In genomic region chr9:30464661-30465060, GRCm38 (mm10) we compare ENCODE assay signal across 21 mouse cellular contexts. TPM values are rescaled to one million over a fixed set of nuclear protein-coding genes. Genes with fewer than 3 reads are reported as not detected.
DNase-seq lines count a peak whose midpoint lies in the region; ATAC-seq and TF ChIP-seq lines count a peak whose summit lies in the region.
"Had no signal": no experiment of that assay in that cellular context is flagged by ENCODE, and none has a peak within 500 bp of the region (broad histone marks: within the 10 kb centered on the region; RNA-seq: fewer than 3 reads in every experiment).

No protein-coding gene starts in this region.

- no peak overlapping the region for H3K9ac ChIP-seq in forebrain, embryonic 11.5 days (ENCODE audit: low read length)
- no peak overlapping the region for H3K9ac ChIP-seq in forebrain, embryonic 12.5 days
- H3K9ac ChIP-seq in kidney, embryonic 15.5 days = no peak overlapping the region
- H3K9ac ChIP-seq in heart, postnatal 0 days (replicated peaks; ENCODE audit: low read depth, low read length) = no peak overlapping the region
- H3K9ac ChIP-seq: midbrain, embryonic 15.5 days had no signal

- no peaks in the 10 kb centered on the region for H3K9me3 ChIP-seq in forebrain, embryonic 11.5 days (ENCODE audit: control insufficient read depth, low read length)
- H3K9me3 ChIP-seq in forebrain, embryonic 12.5 days = no peaks in the 10 kb centered on the region
- no peaks in the 10 kb centered on the region for H3K9me3 ChIP-seq in kidney, embryonic 15.5 days (replicated peaks)
- H3K9me3 ChIP-seq in heart, postnatal 0 days (replicated peaks; ENCODE audit: control insufficient read depth, low read length) = no peaks in the 10 kb centered on the region
- H3K9me3 ChIP-seq: embryonic facial prominence, embryonic 10.5 days; G1E; hindbrain, embryonic 10.5 days; megakaryocyte, embryonic 14.5 days; midbrain, embryonic 15.5 days had no signal

- WGBS in forebrain, embryonic 11.5 days = 79% methylated on average over 4 of the region's 4 CpGs
- 77% methylated on average over 4 of the region's 4 CpGs for WGBS in forebrain, embryonic 12.5 days
- 78% methylated on average over 4 of the region's 4 CpGs for WGBS in kidney, embryonic 15.5 days
- 56% methylated on average over 4 of the region's 4 CpGs for WGBS in heart, postnatal 0 days

- peak; percentile 10 for DNase-seq in forebrain, embryonic 11.5 days (ENCODE audit: low spot score)
- DNase-seq in kidney, adult 11 months = peak; percentile 55
- peak; percentile 30 for DNase-seq in heart, postnatal 0 days (ENCODE audit: low spot score)
- peak; percentile 49 for DNase-seq in kidney, postnatal 14 days
- no peak for DNase-seq in right cerebral cortex, adult 2 months (ENCODE audit: low spot score in 2 of 2)
- no peak for DNase-seq in urinary bladder, postnatal 10 days (ENCODE audit: low spot score)
- DNase-seq: cerebellum, adult 8-10 months; gastrocnemius, postnatal 25 days; lung, adult 18-20 months; lung, postnatal 14 days had no signal

- no peak for TF ChIP-seq CTCF in heart, postnatal 0 days (IDR thresholded peaks at IDR 0.05; ENCODE audit: low read depth)

- H3K27me3 ChIP-seq in forebrain, embryonic 11.5 days (ENCODE audit: control insufficient read depth, insufficient read depth, low read length) = no peaks in the 10 kb centered on the region
- H3K27me3 ChIP-seq in forebrain, embryonic 12.5 days = no peaks in the 10 kb centered on the region
- H3K27me3 ChIP-seq in kidney, embryonic 15.5 days = no peaks in the 10 kb centered on the region
- no peaks in the 10 kb centered on the region for H3K27me3 ChIP-seq in heart, postnatal 0 days (ENCODE audit: control insufficient read depth, insufficient read depth, low read length)
- H3K27me3 ChIP-seq: megakaryocyte, embryonic 14.5 days; midbrain, embryonic 15.5 days had no signal

- H3K36me3 ChIP-seq in forebrain, embryonic 11.5 days (ENCODE audit: control insufficient read depth, insufficient read depth, low read length) = no peaks in the 10 kb centered on the region; the same call in 1 of the 2 replicates
- peaks cover 51% of the 10 kb centered on the region for H3K36me3 ChIP-seq in forebrain, embryonic 12.5 days (replicated peaks)
- H3K36me3 ChIP-seq in kidney, embryonic 15.5 days = peaks cover 47% of the 10 kb centered on the region
- peaks cover 60% of the 10 kb centered on the region for H3K36me3 ChIP-seq in heart, postnatal 0 days (replicated peaks; ENCODE audit: control insufficient read depth, insufficient read depth, low read length)

- no peak overlapping the region for H3K27ac ChIP-seq in forebrain, embryonic 11.5 days (ENCODE audit: low read depth, low read length)
- H3K27ac ChIP-seq in forebrain, embryonic 12.5 days = no peak overlapping the region; the same call in 1 of the 2 replicates
- H3K27ac ChIP-seq in kidney, embryonic 15.5 days = no peak overlapping the region
- H3K27ac ChIP-seq in heart, postnatal 0 days (ENCODE audit: low read depth) = peak overlapping the region; percentile 72
- H3K27ac ChIP-seq: embryonic facial prominence, embryonic 10.5 days; hindbrain, embryonic 10.5 days; hindbrain, postnatal 0 days; midbrain, embryonic 15.5 days had no signal

- H3K4me1 ChIP-seq in forebrain, embryonic 11.5 days (replicated peaks; ENCODE audit: control insufficient read depth, insufficient read depth, low read length) = no peaks in the 10 kb centered on the region
- no peaks in the 10 kb centered on the region for H3K4me1 ChIP-seq in forebrain, embryonic 12.5 days
- H3K4me1 ChIP-seq in kidney, embryonic 15.5 days = no peaks in the 10 kb centered on the region
- H3K4me1 ChIP-seq in heart, postnatal 0 days (ENCODE audit: control insufficient read depth, insufficient read depth) = peaks cover 19% of the 10 kb centered on the region; the same call in 1 of the 2 replicates
- H3K4me1 ChIP-seq: embryonic facial prominence, embryonic 10.5 days; hindbrain, embryonic 10.5 days; midbrain, embryonic 15.5 days had no signal

- H3K4me3 ChIP-seq in forebrain, embryonic 11.5 days (ENCODE audit: low read depth, low read length) = no peak overlapping the region
- no peak overlapping the region for H3K4me3 ChIP-seq in forebrain, embryonic 12.5 days (replicated peaks)
- H3K4me3 ChIP-seq in kidney, embryonic 15.5 days (replicated peaks) = no peak overlapping the region
- no peak overlapping the region for H3K4me3 ChIP-seq in heart, postnatal 0 days (ENCODE audit: low read depth, low read length)
- H3K4me3 ChIP-seq: embryonic facial prominence, embryonic 10.5 days; hindbrain, embryonic 10.5 days; megakaryocyte, embryonic 14.5 days; midbrain, embryonic 15.5 days had no signal

- no peak overlapping the region for H3K4me2 ChIP-seq in forebrain, embryonic 11.5 days (ENCODE audit: low read depth, low read length, severe bottlenecking)
- no peak overlapping the region for H3K4me2 ChIP-seq in forebrain, embryonic 12.5 days
- no peak overlapping the region for H3K4me2 ChIP-seq in kidney, embryonic 15.5 days
- no peak overlapping the region for H3K4me2 ChIP-seq in heart, postnatal 0 days (ENCODE audit: low read depth, low read length)
- H3K4me2 ChIP-seq: liver, embryonic 11.5 days; midbrain, embryonic 15.5 days had no signal

- ATAC-seq in forebrain, embryonic 11.5 days (replicated peaks; ENCODE audit: low FRiP score) = no peak
- ATAC-seq in forebrain, embryonic 12.5 days (ENCODE audit: low FRiP score) = no peak
- no peak for ATAC-seq in kidney, embryonic 15.5 days (replicated peaks; ENCODE audit: low FRiP score)
- ATAC-seq in heart, postnatal 0 days (ENCODE audit: insufficient read depth, low read depth) = peak; percentile 62
- ATAC-seq: activated CD4-positive, CD25-positive, alpha-beta regulatory T cell, adult 4 months; forebrain, embryonic 14.5 days; hindbrain, postnatal 0 days; midbrain, embryonic 15.5 days had no signal

- peak; percentile 39; the same call in 1 of the 2 replicates for TF ChIP-seq EP300 in heart, postnatal 0 days (IDR thresholded peaks at IDR 0.05; ENCODE audit: low read depth)

RNA-seq across cellular contexts. Expression of gene Snx19, which starts 37.8 kb away (rescaled TPM):
- polyA plus RNA-seq in forebrain, embryonic 11.5 days (2014; fragmentation: Nextera tagmentation; extraction: Ambion mirVana) = 25.4 and 25.9 TPM in 2 replicates
- 25.7 and 29.0 TPM in 2 replicates for polyA plus RNA-seq in forebrain, embryonic 12.5 days (2016; fragmentation: Nextera tagmentation; extraction: Ambion mirVana)
- 18.9 and 20.0 TPM in 2 replicates for polyA plus RNA-seq in kidney, embryonic 15.5 days (2015; fragmentation: Nextera tagmentation; extraction: Ambion mirVana)
- total RNA-seq in heart, postnatal 0 days (2014; rRNA removed; ENCODE audit: low replicate concordance) = 19.9 and 20.8 TPM in 2 replicates
- 9.9 and 12.0 TPM in 2 replicates for polyA plus RNA-seq in heart, postnatal 0 days (2015; fragmentation: Nextera tagmentation; extraction: Ambion mirVana)

Comparison
In these comparisons a context has a peak if more than half of its experiments do, and no peak if none do; other contexts are left out.
1. DNase-seq: peak in forebrain, embryonic 11.5 days (single experiment), kidney, adult 11 months (single experiment), heart, postnatal 0 days (single experiment) and kidney, postnatal 14 days (single experiment); none in right cerebral cortex, adult 2 months (0 of 2) and urinary bladder, postnatal 10 days (single experiment).